In the genomic region with DNA sequence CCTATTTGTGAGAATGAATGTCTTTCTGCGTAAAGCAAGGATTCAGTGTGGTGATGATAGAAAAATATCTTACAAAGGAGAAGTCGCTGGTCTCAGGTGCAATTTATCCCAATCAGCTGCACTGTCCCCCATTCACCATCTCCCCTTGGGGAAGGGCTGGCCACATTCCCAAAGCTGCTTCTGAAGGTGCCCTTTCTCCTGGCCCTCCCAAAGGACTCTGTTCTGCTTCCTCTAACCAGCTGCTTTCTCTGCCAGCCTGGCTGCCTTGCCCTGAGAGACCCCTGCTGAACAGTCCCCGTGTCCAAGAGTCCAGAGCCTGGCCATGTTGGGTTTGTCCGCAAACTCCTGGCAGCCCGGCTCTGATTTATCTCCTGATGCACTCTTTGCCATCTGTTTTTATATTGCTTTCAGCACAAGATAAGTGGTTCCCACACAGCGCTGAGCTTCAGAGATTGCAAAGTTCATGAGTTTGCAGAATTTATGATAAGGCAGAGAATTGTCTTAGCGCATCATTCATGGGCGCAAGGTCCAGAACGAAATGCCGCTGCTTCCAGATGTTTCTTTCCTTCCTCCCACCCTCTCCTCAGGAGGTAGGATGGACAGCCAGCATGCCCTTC, we compare ENCODE assay signal across 19 mouse cellular contexts.
"Had no signal": no experiment of that assay in that cellular context is flagged by ENCODE, and none has a peak within 500 bp of the region (broad histone marks: within the 10 kb centered on the region; RNA-seq: fewer than 3 reads in every experiment).

No protein-coding gene starts in this region.

- H3K4me2 ChIP-seq: liver, embryonic 13.5 days; midbrain, embryonic 12.5 days; midbrain, embryonic 15.5 days; neural tube, embryonic 13.5 days had no signal

- H3K4me3 ChIP-seq: layer of hippocampus, adult 2 months; liver, embryonic 13.5 days; midbrain, embryonic 12.5 days; midbrain, embryonic 15.5 days; myocyte; neural tube, embryonic 13.5 days had no signal

- H3K36me3 ChIP-seq: liver, embryonic 13.5 days; midbrain, embryonic 12.5 days; midbrain, embryonic 15.5 days; neural tube, embryonic 13.5 days had no signal

- H3K9me3 ChIP-seq: liver, embryonic 13.5 days; midbrain, embryonic 12.5 days; midbrain, embryonic 15.5 days; neural tube, embryonic 13.5 days had no signal

- H3K27ac ChIP-seq: kidney, postnatal 0 days; layer of hippocampus, adult 2 months; liver, embryonic 13.5 days; midbrain, embryonic 12.5 days; midbrain, embryonic 15.5 days; neural tube, embryonic 13.5 days; stomach, postnatal 0 days had no signal

- ATAC-seq: midbrain, embryonic 15.5 days had no signal

- H3K27me3 ChIP-seq: liver, embryonic 13.5 days; midbrain, embryonic 15.5 days; neural tube, embryonic 13.5 days had no signal

- H3K9ac ChIP-seq: liver, embryonic 13.5 days; midbrain, embryonic 12.5 days; midbrain, embryonic 15.5 days; neural tube, embryonic 13.5 days had no signal

- DNase-seq: kidney, adult 2 months; kidney, postnatal 25 days; layer of hippocampus, adult 9-11 months; liver, embryonic 13.5 days; lung, adult 2 months; lung, postnatal 14 days; lung, postnatal 4 days; right cerebral cortex, adult 18-20 months; right cerebral cortex, postnatal 14 days; right cerebral cortex, postnatal 4 days; thymus, adult 18-20 months; thymus, postnatal 36 days had no signal

- H3K4me1 ChIP-seq: liver, embryonic 13.5 days; midbrain, embryonic 15.5 days had no signal
